Mouse (Mus musculus): Measurements from ENCODE around the gene Ahr. TPM values are rescaled to one million over a fixed set of nuclear protein-coding genes. Genes with fewer than 3 reads are reported as not detected.

The Ahr gene
- polyA plus RNA-seq, 1 experiment from 2014 or later = 15.1 TPM

- ATAC-seq (ENCODE audit: insufficient read depth, low FRiP score) = no peak
- Histone ChIP-seq H3K27ac (ENCODE audit: low read length) (no peak overlapping the region), H3K4me1 (ENCODE audit: control insufficient read depth, insufficient read depth, low read length) (0 out of 2 replicates have a peak, but pooled peaks cover 2% of the 10 kb centered on the region), H3K9ac (ENCODE audit: low read length) (no peak overlapping the region), H3K36me3 (ENCODE audit: control insufficient read depth, insufficient read depth, low read length) (no peaks in the 10 kb centered on the region), H3K27me3 (ENCODE audit: control insufficient read depth, insufficient read depth, low read length) (no peaks in the 10 kb centered on the region), H3K9me3 (replicated peaks; ENCODE audit: control insufficient read depth, low read length) (no peaks in the 10 kb centered on the region; the same call in 1 of the 2 replicates), H3K4me2 (ENCODE audit: low read depth, low read length) (no peak overlapping the region), H3K4me3 (replicated peaks; ENCODE audit: low read length) (no peak overlapping the region)
Observed at GRCm38 (mm10) chr12:35550299-35550698, 15.5 kb upstream of the Ahr start.

DNA sequence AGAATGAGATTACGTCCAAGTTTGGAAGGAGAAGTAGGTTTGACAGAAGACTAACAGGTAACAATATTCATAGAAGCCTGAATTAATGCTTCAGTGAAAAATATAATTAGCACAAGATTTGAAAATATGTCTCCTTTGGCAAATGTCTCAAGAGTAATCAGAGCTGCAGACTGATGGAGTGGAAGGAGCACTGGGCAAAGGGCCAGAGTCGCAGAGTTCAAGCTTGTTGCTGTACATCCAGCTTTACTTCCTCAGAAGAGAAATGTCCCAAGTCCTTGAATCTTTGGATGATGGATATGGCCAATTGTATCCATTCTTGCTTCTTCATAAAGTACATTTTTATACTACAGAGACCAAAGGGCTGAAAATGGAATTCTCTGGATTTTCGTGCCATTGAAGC lies 8.0 kb upstream of the Ahr start:
- H3K4me1 ChIP-seq (ENCODE audit: control insufficient read depth, insufficient read depth, low read length) = 0 out of 2 replicates have a peak, but pooled peaks cover 3% of the 10 kb centered on the region
- no peaks in the 10 kb centered on the region for H3K9me3 ChIP-seq (replicated peaks; ENCODE audit: control insufficient read depth, low read length)
- no peaks in the 10 kb centered on the region for H3K27me3 ChIP-seq (ENCODE audit: control insufficient read depth, insufficient read depth, low read length)
- H3K9ac ChIP-seq (ENCODE audit: low read length) = no peak overlapping the region
- no peaks in the 10 kb centered on the region for H3K36me3 ChIP-seq (ENCODE audit: control insufficient read depth, insufficient read depth, low read length)
- H3K27ac ChIP-seq (ENCODE audit: low read length) = no peak overlapping the region
- H3K4me2 ChIP-seq (ENCODE audit: low read depth, low read length) = no peak overlapping the region
- ATAC-seq (ENCODE audit: insufficient read depth, low FRiP score) = no peak
- no peak overlapping the region for H3K4me3 ChIP-seq (replicated peaks; ENCODE audit: low read length)
- WGBS = 48% methylated on average over 3 of the region's 3 CpGs

DNA sequence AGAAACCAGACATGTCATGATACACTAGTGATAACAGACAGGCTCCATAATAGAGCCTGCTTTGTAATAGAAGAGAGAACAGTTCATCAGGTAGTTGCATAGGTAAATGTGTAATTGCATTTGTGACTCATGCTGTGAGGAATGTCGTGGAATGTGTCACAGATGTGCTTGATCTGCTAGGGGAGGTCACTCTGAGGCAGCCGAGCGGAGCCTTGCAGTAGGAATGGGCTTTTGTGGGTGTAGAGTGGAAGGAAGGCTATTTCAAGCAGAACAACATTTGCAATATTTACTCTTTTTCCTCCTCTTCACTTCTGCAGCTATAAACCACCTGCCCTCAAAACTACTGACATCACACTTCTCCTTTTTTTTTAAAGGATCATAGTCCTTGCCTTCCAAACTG lies 4.0 kb upstream of the Ahr start:
- Histone ChIP-seq H3K9me3 (replicated peaks; ENCODE audit: control insufficient read depth, low read length) (no peaks in the 10 kb centered on the region), H3K4me2 (ENCODE audit: low read depth, low read length) (no peak overlapping the region), H3K4me3 (replicated peaks; ENCODE audit: low read length) (no peak overlapping the region), H3K4me1 (ENCODE audit: control insufficient read depth, insufficient read depth, low read length) (0 out of 2 replicates have a peak, but pooled peaks cover 3% of the 10 kb centered on the region), H3K27me3 (ENCODE audit: control insufficient read depth, insufficient read depth, low read length) (no peaks in the 10 kb centered on the region), H3K36me3 (ENCODE audit: control insufficient read depth, insufficient read depth, low read length) (no peaks in the 10 kb centered on the region), H3K9ac (ENCODE audit: low read length) (no peak overlapping the region), H3K27ac (ENCODE audit: low read length) (no peak overlapping the region)
- WGBS = 50% methylated on average over 3 of the region's 3 CpGs
- no peak for ATAC-seq (ENCODE audit: insufficient read depth, low FRiP score)

DNA sequence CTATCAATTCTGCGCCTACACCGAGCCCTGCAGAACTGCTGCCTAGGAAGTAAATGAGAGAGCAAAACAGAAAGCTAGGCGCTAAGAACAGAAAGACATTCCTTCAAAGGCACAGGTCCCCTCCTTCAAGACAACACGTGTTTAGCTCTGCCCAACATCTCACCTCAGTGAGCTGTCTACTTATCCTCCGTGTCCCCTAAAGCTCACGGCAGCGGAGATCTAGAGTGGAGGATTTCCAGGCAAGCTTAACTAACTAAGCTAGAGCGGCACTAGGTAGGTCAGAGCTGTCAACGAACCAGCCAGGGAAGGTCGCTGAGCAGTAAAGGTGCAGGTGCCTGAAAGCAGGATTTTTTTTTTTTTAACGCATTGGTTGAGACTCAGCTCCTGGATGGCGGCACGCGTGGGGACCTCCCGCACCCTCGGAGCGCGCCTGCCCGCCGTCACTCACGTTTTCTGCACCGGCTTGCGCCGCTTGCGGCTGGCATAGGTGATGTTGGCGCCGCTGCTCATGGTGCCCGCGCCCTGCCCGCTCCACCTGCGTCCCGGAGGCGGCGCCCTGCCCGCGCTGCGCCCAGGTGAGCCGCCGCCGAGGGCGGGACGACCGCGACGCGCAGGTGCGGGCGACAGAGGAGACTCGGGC lies 604 bp downstream of the Ahr start:
- ATAC-seq (ENCODE audit: insufficient read depth, low FRiP score) = peak; percentile 79; the same call in 1 of the 2 replicates

DNA sequence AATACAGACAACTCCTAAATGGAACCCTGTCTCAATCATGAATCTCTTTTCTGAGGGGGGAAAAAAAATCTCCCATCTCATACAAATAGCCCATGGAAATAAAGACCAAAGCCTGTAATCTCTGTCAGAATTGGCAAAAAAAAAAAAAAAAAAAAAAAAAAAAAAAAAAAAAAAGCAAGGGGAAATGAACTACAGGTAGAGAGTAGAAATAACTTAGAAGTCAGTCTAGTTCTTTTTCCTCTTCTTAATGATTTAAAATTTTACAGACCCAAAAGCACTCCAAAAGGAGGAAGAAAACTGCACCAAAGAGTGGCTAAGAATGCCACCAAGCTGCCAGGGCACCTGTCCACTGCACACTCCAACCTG lies 1.1 kb downstream of the Ahr start:
- Histone ChIP-seq H3K9ac (ENCODE audit: low read length) (peak overlapping the region; percentile 93), H3K9me3 (replicated peaks; ENCODE audit: control insufficient read depth, low read length) (no peaks in the 10 kb centered on the region), H3K27me3 (ENCODE audit: control insufficient read depth, insufficient read depth, low read length) (no peaks in the 10 kb centered on the region), H3K36me3 (ENCODE audit: control insufficient read depth, insufficient read depth, low read length) (no peaks in the 10 kb centered on the region), H3K4me3 (replicated peaks; ENCODE audit: low read length) (peak overlapping the region; percentile 86), H3K27ac (ENCODE audit: low read length) (peak overlapping the region; percentile 91), H3K4me2 (ENCODE audit: low read depth, low read length) (peak overlapping the region; percentile 86), H3K4me1 (ENCODE audit: control insufficient read depth, insufficient read depth, low read length) (peaks cover 7% of the 10 kb centered on the region; the same call in 1 of the 2 replicates)
- no peak for ATAC-seq (ENCODE audit: insufficient read depth, low FRiP score)

More for the DNA sequence above, 604 bp downstream of the Ahr start:
- Histone ChIP-seq H3K27me3 (ENCODE audit: control insufficient read depth, insufficient read depth, low read length) (no peaks in the 10 kb centered on the region), H3K4me2 (ENCODE audit: low read depth, low read length) (peak overlapping the region; percentile 86), H3K9me3 (replicated peaks; ENCODE audit: control insufficient read depth, low read length) (no peaks in the 10 kb centered on the region), H3K4me3 (replicated peaks; ENCODE audit: low read length) (peak overlapping the region; percentile 86), H3K36me3 (ENCODE audit: control insufficient read depth, insufficient read depth, low read length) (no peaks in the 10 kb centered on the region), H3K4me1 (ENCODE audit: control insufficient read depth, insufficient read depth, low read length) (peaks cover 7% of the 10 kb centered on the region; the same call in 1 of the 2 replicates), H3K27ac (ENCODE audit: low read length) (peak overlapping the region; percentile 91), H3K9ac (ENCODE audit: low read length) (peak overlapping the region; percentile 93)
- under 1% methylated on average over 49 of the region's 49 CpGs for WGBS

GRCm38 (mm10) chr12:35533133-35533532 lies 1.7 kb downstream of the Ahr start:
- Histone ChIP-seq H3K27ac (ENCODE audit: low read length) (no peak overlapping the region), H3K4me1 (ENCODE audit: control insufficient read depth, insufficient read depth, low read length) (peaks cover 8% of the 10 kb centered on the region), H3K9ac (ENCODE audit: low read length) (peak overlapping the region; percentile 59), H3K36me3 (ENCODE audit: control insufficient read depth, insufficient read depth, low read length) (no peaks in the 10 kb centered on the region), H3K27me3 (ENCODE audit: control insufficient read depth, insufficient read depth, low read length) (no peaks in the 10 kb centered on the region), H3K4me3 (replicated peaks; ENCODE audit: low read length) (peak overlapping the region; percentile 43), H3K4me2 (ENCODE audit: low read depth, low read length) (peak overlapping the region; percentile 50), H3K9me3 (replicated peaks; ENCODE audit: control insufficient read depth, low read length) (no peaks in the 10 kb centered on the region)
- WGBS = 48% methylated on average over 5 of the region's 5 CpGs
- ATAC-seq (ENCODE audit: insufficient read depth, low FRiP score) = no peak

GRCm38 (mm10) chr12:35532151-35532550 lies 2.7 kb downstream of the Ahr start:
- Histone ChIP-seq H3K4me1 (ENCODE audit: control insufficient read depth, insufficient read depth, low read length) (peaks cover 16% of the 10 kb centered on the region), H3K27ac (ENCODE audit: low read length) (0 out of 2 replicates have a peak overlapping the region, but pooled peaks have one; percentile 38), H3K4me3 (replicated peaks; ENCODE audit: low read length) (peak overlapping the region; percentile 40), H3K9me3 (replicated peaks; ENCODE audit: control insufficient read depth, low read length) (no peaks in the 10 kb centered on the region), H3K9ac (ENCODE audit: low read length) (peak overlapping the region; percentile 57; the same call in 1 of the 2 replicates), H3K27me3 (ENCODE audit: control insufficient read depth, insufficient read depth, low read length) (no peaks in the 10 kb centered on the region), H3K4me2 (ENCODE audit: low read depth, low read length) (peak overlapping the region; percentile 52), H3K36me3 (ENCODE audit: control insufficient read depth, insufficient read depth, low read length) (no peaks in the 10 kb centered on the region)
- WGBS = 14% methylated on average over 5 of the region's 5 CpGs
- no peak for ATAC-seq (ENCODE audit: insufficient read depth, low FRiP score)

GRCm38 (mm10) chr12:35530587-35530986 lies 4.3 kb downstream of the Ahr start:
- ATAC-seq (ENCODE audit: insufficient read depth, low FRiP score) = no peak
- no peak overlapping the region for H3K27ac ChIP-seq (ENCODE audit: low read length)

DNA sequence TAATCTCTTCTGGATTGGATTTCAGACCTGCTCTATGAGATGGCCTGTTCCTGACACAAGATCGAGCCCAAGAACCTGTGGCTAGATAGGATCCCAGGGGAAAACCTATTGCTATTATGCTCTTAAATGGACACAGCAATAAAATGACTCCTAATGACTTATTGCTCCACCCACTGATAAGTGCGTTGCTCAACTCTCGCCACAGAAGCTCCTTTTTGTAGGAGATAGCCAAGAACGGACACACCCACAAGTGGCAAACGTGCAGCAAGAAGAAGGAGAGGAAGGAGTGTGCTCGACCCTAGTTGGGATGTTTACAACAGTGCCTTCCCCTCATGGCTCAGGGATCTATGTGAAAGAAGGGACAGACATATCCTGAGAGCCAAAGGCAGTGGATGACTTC lies 7.4 kb downstream of the Ahr start:
- no peak overlapping the region for H3K27ac ChIP-seq (ENCODE audit: low read length)
- H3K27me3 ChIP-seq (ENCODE audit: control insufficient read depth, insufficient read depth, low read length) = no peaks in the 10 kb centered on the region
- no peak overlapping the region for H3K4me2 ChIP-seq (ENCODE audit: low read depth, low read length)
- peaks cover 2% of the 10 kb centered on the region; the same call in 1 of the 2 replicates for H3K36me3 ChIP-seq (ENCODE audit: control insufficient read depth, insufficient read depth, low read length)
- peaks cover 17% of the 10 kb centered on the region for H3K4me1 ChIP-seq (ENCODE audit: control insufficient read depth, insufficient read depth, low read length)
- 46% methylated on average over 6 of the region's 6 CpGs for WGBS
- no peak overlapping the region for H3K9ac ChIP-seq (ENCODE audit: low read length)
- no peaks in the 10 kb centered on the region for H3K9me3 ChIP-seq (replicated peaks; ENCODE audit: control insufficient read depth, low read length)
- no peak overlapping the region for H3K4me3 ChIP-seq (replicated peaks; ENCODE audit: low read length)
- ATAC-seq (ENCODE audit: insufficient read depth, low FRiP score) = peak; percentile 41; the same call in 1 of the 2 replicates

More at GRCm38 (mm10) chr12:35530587-35530986, 4.3 kb downstream of the Ahr start:
- Histone ChIP-seq H3K4me3 (replicated peaks; ENCODE audit: low read length) (no peak overlapping the region), H3K9me3 (replicated peaks; ENCODE audit: control insufficient read depth, low read length) (no peaks in the 10 kb centered on the region), H3K4me2 (ENCODE audit: low read depth, low read length) (peak overlapping the region; percentile 52; the same call in 1 of the 2 replicates), H3K27me3 (ENCODE audit: control insufficient read depth, insufficient read depth, low read length) (no peaks in the 10 kb centered on the region), H3K36me3 (ENCODE audit: control insufficient read depth, insufficient read depth, low read length) (no peaks in the 10 kb centered on the region; the same call in 1 of the 2 replicates), H3K4me1 (ENCODE audit: control insufficient read depth, insufficient read depth, low read length) (peaks cover 19% of the 10 kb centered on the region), H3K9ac (ENCODE audit: low read length) (no peak overlapping the region; the same call in 1 of the 2 replicates)

All from stomach, embryonic 16.5 days (tissue).